Mouse (Mus musculus) C2C12 (cell line): ENCODE results near the gene C87436.

Experiments
- CEBPB ChIP-seq: IDR thresholded peaks from one replicate; pipeline ENCODE4 v1.6.1; 2011; ENCODE audit warnings: low read depth, mild to moderate bottlenecking, control low read depth, moderate library complexity
- CTCF ChIP-seq: IDR thresholded peaks from one replicate; pipeline ENCODE4 v1.5.1; 2011; ENCODE audit not compliant: control insufficient read depth, insufficient read depth, insufficient read length
- MAX ChIP-seq: IDR thresholded peaks from one replicate; pipeline ENCODE4 v1.6.1; 2011; ENCODE audit warnings: mild to moderate bottlenecking, control low read depth
- MYOD1 ChIP-seq: IDR thresholded peaks from one replicate; pipeline ENCODE4 v1.6.1; 2011; ENCODE audit warnings: low read depth; ENCODE audit not compliant: control insufficient read depth, insufficient read length
- USF1 ChIP-seq: IDR thresholded peaks from one replicate; pipeline ENCODE4 v1.6.1; 2011; ENCODE audit warnings: low read depth, mild to moderate bottlenecking, control low read depth, moderate library complexity

DNA sequence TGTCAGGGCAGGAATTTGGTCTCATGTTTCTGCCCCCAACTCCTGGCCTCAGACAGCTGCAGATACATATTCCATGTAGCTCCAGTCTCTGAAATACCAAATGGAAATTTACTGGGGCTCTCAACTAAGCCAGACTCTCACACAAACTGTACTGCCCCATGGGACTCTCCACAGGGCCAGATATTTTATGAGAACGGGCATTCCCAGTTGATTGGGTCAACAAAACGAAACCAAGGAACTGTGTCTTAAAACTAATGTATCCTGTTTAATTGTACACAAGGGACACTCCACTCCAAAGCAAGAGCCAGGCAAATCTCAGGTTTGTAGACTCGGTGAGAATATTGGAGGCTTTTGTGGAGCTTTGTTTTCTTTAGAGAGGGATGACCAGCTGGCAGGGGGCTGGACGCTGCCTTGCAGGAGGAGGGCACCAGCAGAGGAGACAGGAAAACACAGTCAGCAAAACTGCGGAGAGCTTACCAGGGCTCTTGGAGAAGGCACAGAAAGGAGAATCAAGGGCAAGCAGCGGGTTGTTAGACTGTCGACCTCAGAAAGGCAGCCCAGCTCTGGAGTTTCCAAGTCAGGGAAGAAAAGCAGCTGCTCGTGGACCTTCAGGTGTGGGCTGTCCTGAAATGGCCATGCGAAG is 42.1 kb downstream of the C87436 start:
- no peak for TF ChIP-seq CTCF
- TF ChIP-seq USF1: no peak
- no peak for TF ChIP-seq CEBPB
- TF ChIP-seq MYOD1: peak; percentile 81
- TF ChIP-seq MAX: no peak
